1 mouse cellular context compared by ENCODE assay signal in genomic region chr5:137699850-137700249, GRCm38 (mm10).
A peak's percentile ranks its signal among the peaks of the same experiment; 100 is the strongest.
TF ChIP-seq lines count a peak whose summit lies in the region.

No protein-coding gene starts in this region.

TF ChIP-seq in MEL, 35 proteins besides CTCF, POLR2A, EP300 and RAD21:
- no peak for TF ChIP-seq POLR2AphosphoS2 (IDR thresholded peaks at IDR 0.05; ENCODE audit: low read length)
- TF ChIP-seq TCF12 (IDR thresholded peaks at IDR 0.05; ENCODE audit: low read depth, low read length) = peak; percentile 46; the same call in 1 of the 2 replicates
- TF ChIP-seq GATA1 (IDR thresholded peaks at IDR 0.05; ENCODE audit: low read depth, low read length) = peak; percentile 74
- TF ChIP-seq CHD1 (IDR thresholded peaks at IDR 0.05; ENCODE audit: low read depth, low read length) = no peak
- TF ChIP-seq BHLHE40 (IDR thresholded peaks at IDR 0.05; ENCODE audit: borderline replicate concordance, low read depth, low read length) = no peak
- TF ChIP-seq RCOR1 (IDR thresholded peaks at IDR 0.05; ENCODE audit: low read depth, low read length) = peak; percentile 24; the same call in 1 of the 2 replicates
- no peak for TF ChIP-seq ZMIZ1 (IDR thresholded peaks at IDR 0.05; ENCODE audit: low read depth, low read length)
- no peak for TF ChIP-seq MAFK (IDR thresholded peaks at IDR 0.05; ENCODE audit: borderline replicate concordance, low read depth, low read length)
- no peak; the same call in 1 of the 2 replicates for TF ChIP-seq ETS1 (IDR thresholded peaks at IDR 0.05; ENCODE audit: low read depth, low read length)
- no peak for TF ChIP-seq KAT2A (conservative IDR thresholded peaks at IDR 0.05; ENCODE audit: low read depth, low read length)
- peak; percentile 12; the same call in 1 of the 2 replicates for TF ChIP-seq TAL1 (IDR thresholded peaks at IDR 0.05; ENCODE audit: low read length)
- TF ChIP-seq UBTF (IDR thresholded peaks at IDR 0.05; ENCODE audit: borderline replicate concordance, insufficient read depth, low read depth, low read length) = no peak
- TF ChIP-seq POLR2AphosphoS5 (IDR thresholded peaks at IDR 0.05; ENCODE audit: borderline replicate concordance, low read depth, low read length) = no peak
TF ChIP-seq in MEL: peak in this region for 4.
